15 mouse cellular contexts compared by ENCODE assay signal in genomic region chr14:76398251-76398650, GRCm38 (mm10).
"Had no signal": no experiment of that assay in that cellular context is flagged by ENCODE, and none has a peak within 500 bp of the region (broad histone marks: within the 10 kb centered on the region; RNA-seq: fewer than 3 reads in every experiment).

No protein-coding gene starts in this region.

- H3K4me2 ChIP-seq: limb, embryonic 12.5 days; liver, embryonic 13.5 days; midbrain, embryonic 11.5 days; midbrain, embryonic 15.5 days; stomach, embryonic 15.5 days had no signal

- H3K27me3 ChIP-seq: limb, embryonic 12.5 days; liver, embryonic 13.5 days; midbrain, embryonic 15.5 days; stomach, embryonic 15.5 days had no signal

- H3K4me3 ChIP-seq: limb, embryonic 12.5 days; liver, embryonic 13.5 days; megakaryocyte, embryonic 14.5 days; midbrain, embryonic 15.5 days; stomach, embryonic 15.5 days had no signal

- H3K36me3 ChIP-seq: limb, embryonic 12.5 days; liver, embryonic 13.5 days; midbrain, embryonic 15.5 days; stomach, embryonic 15.5 days had no signal

- ATAC-seq: liver, postnatal 0 days; lung, postnatal 0 days; midbrain, embryonic 15.5 days had no signal

- H3K9ac ChIP-seq: limb, embryonic 12.5 days; liver, embryonic 13.5 days; liver, postnatal 0 days; midbrain, embryonic 15.5 days; stomach, embryonic 15.5 days had no signal

- H3K4me1 ChIP-seq: limb, embryonic 12.5 days; liver, embryonic 13.5 days; megakaryocyte, embryonic 14.5 days; midbrain, embryonic 15.5 days; stomach, embryonic 15.5 days had no signal

- H3K9me3 ChIP-seq: limb, embryonic 12.5 days; liver, embryonic 13.5 days; midbrain, embryonic 15.5 days; stomach, embryonic 15.5 days had no signal

- H3K27ac ChIP-seq: limb, embryonic 12.5 days; liver, embryonic 13.5 days; macrophage; midbrain, embryonic 15.5 days; stomach, embryonic 15.5 days had no signal

- DNase-seq: kidney, adult 11 months; kidney, postnatal 10 days; liver; liver, embryonic 13.5 days; liver, postnatal 0 days; right cerebral cortex, postnatal 14 days; thymus, adult 2 months; thymus, postnatal 36 days had no signal
